In genomic region chr3:97281426-97281825, GRCm38 (mm10) we compare ENCODE assay signal across 27 mouse cellular contexts. TPM values are rescaled to one million over a fixed set of nuclear protein-coding genes. Genes with fewer than 3 reads are reported as not detected.
DNase-seq lines count a peak whose midpoint lies in the region; ATAC-seq and TF ChIP-seq lines count a peak whose summit lies in the region.
"Had no signal": no experiment of that assay in that cellular context is flagged by ENCODE, and none has a peak within 500 bp of the region (broad histone marks: within the 10 kb centered on the region; RNA-seq: fewer than 3 reads in every experiment).

No protein-coding gene starts in this region.

- intact Hi-C loops in heart, postnatal 36 days (cut with DNase I): no loop called here

- ATAC-seq in frontal cortex, adult (ENCODE audit: low TSS enrichment): peak; percentile 64
- no peak for ATAC-seq in heart, embryonic 12.5 days (ENCODE audit: insufficient number of reproducible peaks, low FRiP score)
- no peak for ATAC-seq in limb, embryonic 12.5 days (ENCODE audit: insufficient number of reproducible peaks, insufficient read depth, low FRiP score, low TSS enrichment, low read depth)
- ATAC-seq in heart, postnatal 0 days (ENCODE audit: insufficient read depth, low read depth): no peak
- ATAC-seq: forebrain, embryonic 14.5 days; intestine, postnatal 0 days; Patski had no signal

- H3K4me3 ChIP-seq in heart, embryonic 12.5 days: no peak overlapping the region
- no peak overlapping the region for H3K4me3 ChIP-seq in limb, embryonic 12.5 days (replicated peaks)
- no peak overlapping the region for H3K4me3 ChIP-seq in limb, embryonic 10.5 days
- peak overlapping the region; percentile 16; the same call in 1 of the 2 replicates for H3K4me3 ChIP-seq in heart, postnatal 0 days (ENCODE audit: low read depth, low read length)
- H3K4me3 ChIP-seq: stomach, embryonic 15.5 days had no signal

- H3K27ac ChIP-seq in heart, embryonic 12.5 days (ENCODE audit: poor library complexity, severe bottlenecking): peak overlapping the region; percentile 50
- peak overlapping the region; percentile 37; the same call in 1 of the 2 replicates for H3K27ac ChIP-seq in limb, embryonic 12.5 days
- no peak overlapping the region for H3K27ac ChIP-seq in limb, embryonic 10.5 days
- H3K27ac ChIP-seq in heart, postnatal 0 days (ENCODE audit: low read depth): peak overlapping the region; percentile 49
- H3K27ac ChIP-seq: hindbrain, embryonic 14.5 days; liver, embryonic 14.5 days; stomach, embryonic 15.5 days had no signal

- H3K9me3 ChIP-seq in heart, embryonic 12.5 days (replicated peaks): no peaks in the 10 kb centered on the region
- H3K9me3 ChIP-seq in limb, embryonic 12.5 days: no peaks in the 10 kb centered on the region
- H3K9me3 ChIP-seq in limb, embryonic 10.5 days (replicated peaks): no peaks in the 10 kb centered on the region
- no peaks in the 10 kb centered on the region for H3K9me3 ChIP-seq in heart, postnatal 0 days (replicated peaks; ENCODE audit: control insufficient read depth, low read length)
- H3K9me3 ChIP-seq: stomach, embryonic 15.5 days had no signal

- H3K9ac ChIP-seq in heart, embryonic 12.5 days: no peak overlapping the region
- H3K9ac ChIP-seq in limb, embryonic 12.5 days (replicated peaks): no peak overlapping the region
- H3K9ac ChIP-seq in heart, postnatal 0 days (replicated peaks; ENCODE audit: low read depth, low read length): no peak overlapping the region
- H3K9ac ChIP-seq: hindbrain, embryonic 14.5 days; liver, embryonic 14.5 days; lung, embryonic 14.5 days; stomach, embryonic 15.5 days had no signal

- H3K27me3 ChIP-seq in heart, embryonic 12.5 days (replicated peaks): no peaks in the 10 kb centered on the region
- H3K27me3 ChIP-seq in limb, embryonic 12.5 days: no peaks in the 10 kb centered on the region
- no peaks in the 10 kb centered on the region for H3K27me3 ChIP-seq in limb, embryonic 10.5 days (ENCODE audit: low read depth, poor library complexity, severe bottlenecking)
- H3K27me3 ChIP-seq in heart, postnatal 0 days (ENCODE audit: control insufficient read depth, insufficient read depth, low read length): no peaks in the 10 kb centered on the region
- H3K27me3 ChIP-seq: Patski; stomach, embryonic 15.5 days had no signal

- H3K4me2 ChIP-seq in heart, embryonic 12.5 days: peak overlapping the region; percentile 57
- H3K4me2 ChIP-seq in limb, embryonic 12.5 days: no peak overlapping the region
- H3K4me2 ChIP-seq in heart, postnatal 0 days (ENCODE audit: low read depth, low read length): peak overlapping the region; percentile 54
- H3K4me2 ChIP-seq: hindbrain, embryonic 14.5 days; lung, embryonic 14.5 days; stomach, embryonic 15.5 days had no signal

- 70% methylated on average over 7 of the region's 7 CpGs for WGBS in heart, embryonic 12.5 days
- 88% methylated on average over 7 of the region's 7 CpGs for WGBS in limb, embryonic 12.5 days
- WGBS in limb, embryonic 10.5 days: 96% methylated on average over 7 of the region's 7 CpGs
- 48% methylated on average over 7 of the region's 7 CpGs for WGBS in heart, postnatal 0 days

- peaks cover 45% of the 10 kb centered on the region for H3K4me1 ChIP-seq in heart, embryonic 12.5 days (replicated peaks)
- H3K4me1 ChIP-seq in limb, embryonic 12.5 days (replicated peaks): peaks cover 29% of the 10 kb centered on the region
- H3K4me1 ChIP-seq in limb, embryonic 10.5 days: peaks cover 22% of the 10 kb centered on the region
- peaks cover 23% of the 10 kb centered on the region; the same call in 1 of the 2 replicates for H3K4me1 ChIP-seq in heart, postnatal 0 days (ENCODE audit: control insufficient read depth, insufficient read depth)
- H3K4me1 ChIP-seq: stomach, embryonic 15.5 days had no signal

- DNase-seq in frontal cortex, postnatal 36 days (ENCODE audit: low spot score in 2 of 2): no peak
- DNase-seq in heart, postnatal 36 days: no peak
- DNase-seq in limb, embryonic 10.5 days (ENCODE audit: low spot score): no peak
- no peak for DNase-seq in heart, postnatal 0 days (ENCODE audit: low spot score)
- no peak for DNase-seq in gastrocnemius, postnatal 25 days
- DNase-seq: adrenal gland, postnatal 10 days; cerebellum, adult 11 months; cerebellum, adult 9-11 months; embryo, embryonic 11 days; kidney, adult 9 months; kidney, postnatal 10 days; layer of hippocampus, postnatal 36 days; left cerebral cortex, postnatal 4 days; liver; lung, embryonic 14.5 days; lung, postnatal 14 days; midbrain, embryonic 14.5 days; right cerebral cortex, postnatal 25 days had no signal

- no peak for TF ChIP-seq EP300 in heart, postnatal 0 days (IDR thresholded peaks at IDR 0.05; ENCODE audit: low read depth)

- H3K36me3 ChIP-seq in heart, embryonic 12.5 days: peaks cover 9% of the 10 kb centered on the region
- peaks cover 10% of the 10 kb centered on the region for H3K36me3 ChIP-seq in limb, embryonic 12.5 days
- H3K36me3 ChIP-seq in limb, embryonic 10.5 days: peaks cover 32% of the 10 kb centered on the region
- H3K36me3 ChIP-seq in heart, postnatal 0 days (replicated peaks; ENCODE audit: control insufficient read depth, insufficient read depth, low read length): peaks cover 9% of the 10 kb centered on the region; the same call in 1 of the 2 replicates

- TF ChIP-seq CTCF in heart, postnatal 0 days (IDR thresholded peaks at IDR 0.05; ENCODE audit: low read depth): no peak

RNA-seq across cellular contexts. Expression of gene Bcl9, which starts 16.3 kb away (rescaled TPM):
- 38.6 and 40.7 TPM in 2 replicates for polyA plus RNA-seq in heart, embryonic 12.5 days (2016; fragmentation: Nextera tagmentation; extraction: Ambion mirVana)
- 10 to 100 TPM; 20.2 to 28.6 TPM for total RNA-seq in heart, postnatal 36 days (2021)
- 81.5 and 92.5 TPM in 2 replicates for polyA plus RNA-seq in limb, embryonic 12.5 days (2016; fragmentation: Nextera tagmentation; extraction: Ambion mirVana)
- 63.0 and 74.2 TPM in 2 replicates for polyA plus RNA-seq in limb, embryonic 10.5 days (2016; fragmentation: Nextera tagmentation; extraction: Ambion mirVana)
- 15.7 and 24.7 TPM in 2 replicates for total RNA-seq in heart, postnatal 0 days (2014; rRNA removed; ENCODE audit: low replicate concordance)
- 22.7 TPM in 2 replicates for polyA plus RNA-seq in heart, postnatal 0 days (2015; fragmentation: Nextera tagmentation; extraction: Ambion mirVana)
- total RNA-seq in gastrocnemius, postnatal 25 days (2021): 1 to 10 TPM; 2.7 to 2.9 TPM
